Mouse (Mus musculus) lung, adult 2 months (tissue): ENCODE measurements around the gene Trim28.

Source experiments
- CTCF ChIP-seq: fragments of 200-500 bp; IDR thresholded peaks from 2 replicates; pipeline ENCODE4 v1.5.1; 2011; ENCODE audit warnings: mild to moderate bottlenecking, low read length, control low read depth; ENCODE audit not compliant: insufficient read depth
- POLR2A ChIP-seq: fragments of 200-500 bp; IDR thresholded peaks from 2 replicates; pipeline ENCODE4 v1.6.1; 2011; ENCODE audit warnings: low read depth, mild to moderate bottlenecking, control low read depth, low read length, borderline replicate concordance; ENCODE audit errors: extremely low read depth

DNA sequence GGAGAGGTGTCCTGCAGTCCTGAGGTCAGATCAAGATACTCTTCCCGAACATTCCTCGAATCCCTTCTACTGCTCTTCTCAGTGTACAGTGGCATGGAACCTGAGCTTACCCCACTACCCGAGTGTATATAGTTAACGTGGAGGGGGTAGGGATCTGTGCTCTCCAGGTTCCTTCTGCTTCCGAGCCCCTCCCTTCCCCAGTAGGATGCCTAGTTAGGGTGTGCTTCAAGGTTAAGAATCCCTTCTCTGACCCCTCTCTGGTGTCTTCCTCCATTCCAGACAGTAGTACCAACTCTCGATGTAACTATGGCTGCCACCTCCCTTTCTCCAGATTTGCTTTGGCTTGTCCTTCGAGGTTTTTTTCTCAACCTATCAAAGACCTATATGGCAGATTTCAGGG lies 18.6 kb upstream of the Trim28 start:
- TF ChIP-seq CTCF (no peak), POLR2A (no peak)
